Mouse (Mus musculus) urinary bladder, adult 2 months (tissue): ENCODE measurements around the gene Cd2. TPM values are rescaled to one million over a fixed set of nuclear protein-coding genes. Genes with fewer than 3 reads are reported as not detected.

ENCODE experiments used
- DNase-seq: peaks from one replicate; pipeline ENCODE4 v3.0.0; 2022; ENCODE audit warnings: low spot score
- polyA plus RNA-seq: library from polyadenylated mRNA; depleted of rRNA; stranded (reverse); fragments of >200 nt; gene quantifications from 2 replicates; pipeline ENCODE4 v1.2.3, GENCODE M21; 2012; rRNA removed

Cd2 gene
- polyA plus RNA-seq, 1 experiment = 2.4 TPM

- no peak for DNase-seq
These were observed 58.7 kb downstream of the Cd2 start for GRCm38 (mm10) chr3:101228868-101229550.

- DNase-seq = no peak
These were observed 59.7 kb downstream of the Cd2 start for GRCm38 (mm10) chr3:101228066-101228465.

Other genes starting within 250 kb of the Cd2 start
- gene Ptgfrn, start 177.7 kb downstream of the Cd2 start, polyA plus RNA-seq = 31.0 and 62.3 TPM in 2 replicates
- 5.5 and 9.1 TPM in 2 replicates for gene Igsf3, start 89.1 kb upstream of the Cd2 start, polyA plus RNA-seq